Mouse (Mus musculus) gonadal fat pad, adult 2 months (tissue): ENCODE data around the gene Spaca4. TPM values are rescaled to one million over a fixed set of nuclear protein-coding genes. Genes with fewer than 3 reads are reported as not detected.

Experiments
- DNase-seq: peaks from one replicate; pipeline ENCODE4 v3.0.0-alpha.2; 2012; ENCODE audit warnings: low read depth
- polyA plus RNA-seq: library from polyadenylated mRNA; depleted of rRNA; stranded (reverse); fragments of >200 nt; gene quantifications from 2 replicates; pipeline ENCODE4 v1.2.3, GENCODE M21; 2012

Spaca4 gene
- polyA plus RNA-seq, 1 experiment: 0.93 TPM

GRCm38 (mm10) chr7:45712022-45712757 lies 13.4 kb downstream of the Spaca4 start:
- DNase-seq: no peak

- no peak for DNase-seq
Measured at GRCm38 (mm10) chr7:45711316-45712021, 14.1 kb downstream of the Spaca4 start.

- DNase-seq: no peak
Measured at GRCm38 (mm10) chr7:45710477-45711191, 15.0 kb downstream of the Spaca4 start.

- DNase-seq: no peak
Measured at GRCm38 (mm10) chr7:45709677-45710355, 15.8 kb downstream of the Spaca4 start.

GRCm38 (mm10) chr7:45709036-45709435 lies 16.6 kb downstream of the Spaca4 start:
- no peak for DNase-seq

GRCm38 (mm10) chr7:45708221-45708761 lies 17.3 kb downstream of the Spaca4 start:
- DNase-seq: no peak

- no peak for DNase-seq
Measured at GRCm38 (mm10) chr7:45707375-45707967, 18.1 kb downstream of the Spaca4 start.

- no peak for DNase-seq
Measured at GRCm38 (mm10) chr7:45706721-45707241, 18.8 kb downstream of the Spaca4 start.

GRCm38 (mm10) chr7:45705873-45706281 lies 19.7 kb downstream of the Spaca4 start:
- no peak for DNase-seq

- DNase-seq: no peak
Measured at GRCm38 (mm10) chr7:45705443-45705864, 20.2 kb downstream of the Spaca4 start.

- peak; percentile 93 for DNase-seq
Measured at GRCm38 (mm10) chr7:45704730-45705442, 20.7 kb downstream of the Spaca4 start, which contains the start of gene Dbp. Dbp (plus strand) TSS chr7:45705088.

- DNase-seq: no peak
Measured at GRCm38 (mm10) chr7:45704046-45704559, 21.5 kb downstream of the Spaca4 start.

- DNase-seq: no peak
Measured at GRCm38 (mm10) chr7:45703521-45704033, 22.0 kb downstream of the Spaca4 start.

GRCm38 (mm10) chr7:45702809-45703520 lies 22.6 kb downstream of the Spaca4 start:
- no peak for DNase-seq

GRCm38 (mm10) chr7:45702316-45702715 lies 23.3 kb downstream of the Spaca4 start:
- DNase-seq: no peak

- DNase-seq: no peak
Measured at GRCm38 (mm10) chr7:45701607-45702006, 24.0 kb downstream of the Spaca4 start.

- no peak for DNase-seq
Measured at GRCm38 (mm10) chr7:45701072-45701471, 24.5 kb downstream of the Spaca4 start.

- DNase-seq: no peak
Measured at GRCm38 (mm10) chr7:45700301-45701015, 25.2 kb downstream of the Spaca4 start.
